Mouse (Mus musculus) C2C12 (cell line): ENCODE results near the gene Tpd52l1.

ENCODE experiments used
- CTCF ChIP-seq: IDR thresholded peaks from one replicate; pipeline ENCODE4 v1.5.1; 2011; ENCODE audit not compliant: control insufficient read depth, insufficient read depth, insufficient read length
- MYOD1 ChIP-seq: IDR thresholded peaks from one replicate; pipeline ENCODE4 v1.6.1; 2011; ENCODE audit warnings: low read depth; ENCODE audit not compliant: control insufficient read depth, insufficient read length
- MYOG ChIP-seq: IDR thresholded peaks from one replicate; pipeline ENCODE4 v1.6.1; 2011; ENCODE audit not compliant: control insufficient read depth, insufficient read length; ENCODE audit errors: extremely low read depth

- TF ChIP-seq CTCF (no peak), MYOD1 (no peak), MYOG (no peak)
These were observed 145.5 kb downstream of the Tpd52l1 start for GRCm38 (mm10) chr10:31300292-31300691.
